Mouse (Mus musculus) thymus, postnatal 14 days (tissue): Measurements from ENCODE around the gene Gm6034.
"Not testable (repeated sequence)": the region's sequence is repeated elsewhere in the genome, so short reads cannot be mapped to it uniquely, and the experiment has no call there.

ENCODE experiments used
- DNase-seq: peaks from one replicate; pipeline ENCODE4 v3.0.0; 2021

The Gm6034 gene

DNA sequence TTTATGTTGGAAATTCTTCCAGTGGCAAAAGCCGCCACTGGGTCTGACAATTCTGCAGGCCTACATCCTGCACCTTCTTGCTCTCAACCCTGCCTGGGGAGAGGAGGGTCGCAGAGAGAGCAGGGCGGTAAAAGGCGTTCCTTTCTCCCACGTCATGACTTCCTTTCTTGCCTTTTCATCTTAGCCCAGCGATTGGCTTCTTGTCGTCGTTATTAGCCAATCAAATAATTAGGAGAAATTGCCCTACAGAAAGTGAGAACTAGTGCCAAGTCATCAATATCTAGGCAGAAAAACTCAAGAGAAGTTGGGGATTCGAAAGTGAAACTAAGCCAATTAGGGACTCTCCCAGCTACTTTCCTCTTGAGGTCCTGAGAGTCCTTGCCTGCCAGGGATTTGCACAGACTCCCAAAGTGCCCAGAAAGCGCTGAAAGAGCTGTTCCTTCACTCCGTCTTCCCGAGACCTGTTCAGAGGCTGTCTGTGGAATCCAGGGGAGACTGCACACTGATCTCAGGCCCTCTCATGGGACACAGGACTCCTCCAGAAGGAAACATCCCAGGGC is at the start of gene Gm6034, which contains the start of gene H2-T22:
Gm6034 (plus strand) TSS at position 352 of the 560 bp plus-strand sequence.
H2-T22 (minus strand) TSS at position 138 of the 560 bp plus-strand sequence.
- DNase-seq, result peak; percentile 85

DNA sequence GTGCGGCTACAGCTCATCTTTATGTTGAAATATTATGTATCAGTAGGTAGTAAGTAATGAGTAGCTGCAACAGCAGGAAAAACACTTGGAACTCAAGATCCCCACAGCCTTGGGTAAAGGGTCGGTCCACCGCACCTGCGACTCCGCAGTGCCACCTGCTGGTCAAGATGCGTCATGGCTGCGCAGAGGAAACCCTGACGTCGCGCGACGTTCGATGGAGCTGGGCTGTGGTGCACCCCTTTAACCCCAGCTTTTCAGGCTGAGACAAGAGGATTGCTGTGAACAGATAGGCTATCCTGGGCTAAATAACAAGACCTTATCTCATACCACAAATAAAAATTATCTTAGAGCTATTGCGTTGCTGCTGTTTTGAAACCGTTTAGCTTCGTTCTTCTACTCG is 49.1 kb upstream of the Gm6034 start:
- DNase-seq, result peak; percentile 86

DNA sequence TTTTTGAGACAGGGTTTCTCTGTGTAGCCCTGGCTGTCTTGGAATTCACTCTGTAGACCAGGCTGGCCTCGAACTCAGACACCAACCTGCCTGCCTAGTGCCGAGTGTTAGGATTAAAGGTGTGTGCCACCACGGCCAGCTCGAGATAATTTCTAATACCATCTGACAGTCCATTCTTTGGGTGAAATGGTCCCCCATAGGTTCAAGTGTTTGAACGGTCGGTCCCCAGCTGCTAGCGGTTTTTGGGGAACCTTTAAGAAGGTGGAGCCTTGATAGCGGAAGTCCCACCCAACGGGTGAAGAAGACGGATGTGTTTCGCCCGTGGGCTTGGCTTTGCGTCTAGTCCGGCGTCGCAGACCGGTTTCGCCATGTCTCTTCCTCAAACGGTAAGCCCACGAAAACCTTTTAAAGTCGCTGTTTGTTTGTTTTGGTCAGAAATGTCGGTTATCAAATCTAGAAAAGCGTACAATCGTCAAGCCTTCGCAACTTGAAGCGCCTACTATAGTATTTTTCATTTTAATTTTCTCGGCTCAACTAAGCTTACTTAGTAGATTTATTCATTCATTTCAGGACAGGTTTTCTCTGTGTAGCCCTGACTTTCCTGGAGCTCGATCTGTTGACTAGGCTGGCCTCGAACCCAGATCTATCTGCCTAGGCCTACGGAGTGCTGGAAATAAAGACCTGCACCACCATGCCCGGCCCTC is 48.4 kb upstream of the Gm6034 start:
- DNase-seq, result peak; percentile 83

DNA sequence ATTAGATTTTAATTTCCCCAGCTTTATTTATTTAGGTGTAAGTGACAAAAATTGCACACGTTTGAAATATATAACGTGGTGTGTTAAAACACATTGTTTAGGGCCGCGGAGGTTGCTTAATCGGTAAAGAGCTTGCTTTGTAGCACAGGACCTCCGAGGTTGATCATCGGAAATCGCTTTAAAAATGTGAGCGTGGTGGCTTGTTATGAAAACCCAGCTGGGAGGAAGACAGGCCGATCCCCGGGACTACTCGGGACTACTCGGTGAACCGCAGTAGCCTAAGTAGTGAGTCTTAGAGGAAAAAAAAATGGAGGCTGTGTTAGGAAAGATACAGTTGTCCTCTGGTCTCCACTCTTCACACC is 47.9 kb upstream of the Gm6034 start:
- DNase-seq, result peak; percentile 26

DNA sequence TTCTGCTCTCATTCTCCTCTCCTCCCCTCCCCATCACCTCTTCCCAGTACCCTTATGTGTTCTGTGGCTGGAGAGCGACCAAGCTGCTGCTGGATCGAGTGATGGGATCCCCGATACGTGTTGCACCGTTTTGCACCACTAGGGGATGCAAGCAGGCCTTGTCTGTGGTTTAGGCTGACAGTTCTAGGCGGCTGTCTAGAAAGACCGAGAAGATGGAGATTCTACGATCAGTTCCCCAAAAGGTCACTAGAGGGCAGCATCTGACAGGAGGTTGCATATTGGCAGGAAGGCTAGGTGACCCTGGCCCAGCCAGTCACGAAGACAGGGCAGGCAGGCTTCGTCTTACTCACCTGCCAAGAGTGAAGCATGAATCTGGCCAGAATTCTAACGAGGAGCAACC is 45.8 kb upstream of the Gm6034 start:
- peak; percentile 99 for DNase-seq

DNA sequence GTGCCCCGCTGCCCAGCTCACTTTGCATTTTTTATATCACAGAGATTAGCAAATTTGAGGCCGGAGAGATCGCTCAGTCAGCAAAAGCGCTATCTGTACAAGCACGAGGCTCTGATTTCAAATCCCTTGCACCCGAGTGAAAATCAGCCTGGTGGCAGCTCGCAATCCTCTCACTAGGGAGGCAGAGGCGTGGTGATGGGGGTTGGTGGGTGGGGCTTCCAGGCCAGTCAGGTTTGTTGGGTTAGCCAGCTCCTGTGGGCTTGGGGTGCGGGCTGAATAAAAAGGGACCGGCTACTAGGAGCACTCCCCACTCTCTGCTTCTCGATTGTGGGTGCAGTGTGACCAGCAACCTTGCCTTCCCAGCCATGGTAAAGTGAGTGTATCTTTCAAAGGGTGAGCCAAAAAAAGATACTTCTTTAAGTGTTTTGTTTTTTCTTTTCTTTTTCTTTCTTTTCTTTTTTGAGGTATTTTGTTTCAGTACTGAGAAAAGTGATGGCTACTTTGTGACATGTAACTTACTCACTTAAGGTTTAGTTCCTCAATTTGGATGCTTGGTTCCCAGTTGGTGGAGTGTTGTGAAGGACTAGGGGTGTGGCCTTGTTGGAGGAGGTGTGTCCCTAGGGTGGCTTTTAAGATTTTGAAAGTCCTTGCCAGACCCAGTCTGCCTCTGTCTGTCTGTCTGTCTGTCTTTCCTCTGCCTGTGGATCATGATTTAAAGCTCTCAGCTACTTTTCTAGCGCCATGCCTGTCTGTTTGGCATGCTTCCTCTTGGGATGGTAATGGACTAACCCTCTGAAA is 44.8 kb upstream of the Gm6034 start:
- DNase-seq, result peak; percentile 67

DNA sequence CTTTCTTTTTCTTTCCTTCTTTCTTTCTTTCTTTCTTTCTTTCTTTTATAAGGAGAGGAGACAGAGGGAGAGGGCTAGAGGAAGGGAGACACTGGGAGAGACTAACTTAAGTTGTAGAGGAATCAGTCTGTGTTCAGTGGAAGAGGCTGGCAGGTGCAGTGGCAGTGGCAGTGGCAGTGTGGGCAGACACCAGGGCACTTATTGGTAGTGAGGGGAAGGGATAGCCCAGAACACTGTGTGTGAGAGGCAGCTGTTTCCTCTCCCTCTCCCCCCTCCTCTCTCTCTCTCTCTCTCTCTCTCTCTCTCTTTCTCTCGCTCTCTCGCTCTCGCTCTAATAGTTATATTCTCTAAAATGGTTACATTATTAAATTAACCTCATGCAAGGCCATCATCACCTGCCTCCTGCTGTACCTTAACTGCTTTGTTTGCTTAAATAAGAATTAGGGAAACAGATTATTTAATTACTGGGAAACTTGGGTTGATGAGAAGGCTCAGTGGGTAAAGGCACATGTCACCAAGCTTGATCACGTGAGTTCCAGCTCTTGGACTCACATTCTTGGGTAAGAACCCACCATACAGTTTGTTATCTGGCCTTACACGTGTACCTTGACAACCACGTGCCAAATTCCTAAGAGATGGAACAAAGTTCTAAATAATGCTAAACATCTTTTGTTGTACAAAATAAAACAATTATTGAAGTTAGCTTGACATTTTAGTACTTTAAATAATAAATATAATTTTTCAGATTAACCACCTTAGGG is 44.0 kb upstream of the Gm6034 start:
- peak; percentile 52 for DNase-seq

DNA sequence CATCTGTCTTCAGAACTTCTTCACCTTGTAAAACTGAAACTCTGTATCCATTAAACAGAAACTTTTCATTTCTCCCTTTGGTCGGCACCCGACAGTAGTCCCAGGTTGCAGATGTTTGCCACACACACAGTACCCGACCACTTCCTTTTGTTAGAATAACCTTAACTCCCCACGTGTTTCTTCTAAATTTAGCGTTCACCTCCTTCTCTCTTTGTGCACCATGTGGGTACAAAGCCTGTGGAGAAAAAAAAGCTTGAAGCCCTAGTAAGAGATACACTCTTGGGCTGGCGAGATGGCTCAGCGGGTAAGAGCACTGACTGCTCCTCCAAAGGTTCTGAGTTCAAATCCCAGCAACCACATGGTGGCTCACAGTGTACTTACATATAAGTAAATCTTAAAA is 43.4 kb upstream of the Gm6034 start:
- peak; percentile 88 for DNase-seq

DNA sequence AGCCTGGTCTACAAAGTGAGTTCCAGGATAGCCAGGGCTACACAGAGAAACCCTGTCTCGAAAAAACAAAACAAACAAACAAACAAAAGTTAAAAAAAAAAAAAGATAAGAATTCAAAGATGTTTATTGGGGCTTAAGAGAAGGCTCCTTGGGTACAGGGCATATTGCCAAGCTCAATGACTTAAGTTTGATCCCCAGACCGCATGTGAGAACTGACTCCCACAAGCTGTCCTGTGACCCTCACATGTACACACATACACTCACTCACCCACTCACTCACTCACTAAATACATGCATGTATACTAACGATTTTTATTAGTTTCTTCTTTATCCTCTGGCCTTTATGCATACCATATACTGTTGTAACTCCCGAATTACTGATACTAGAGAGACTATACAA is 42.4 kb upstream of the Gm6034 start:
- no peak for DNase-seq

DNA sequence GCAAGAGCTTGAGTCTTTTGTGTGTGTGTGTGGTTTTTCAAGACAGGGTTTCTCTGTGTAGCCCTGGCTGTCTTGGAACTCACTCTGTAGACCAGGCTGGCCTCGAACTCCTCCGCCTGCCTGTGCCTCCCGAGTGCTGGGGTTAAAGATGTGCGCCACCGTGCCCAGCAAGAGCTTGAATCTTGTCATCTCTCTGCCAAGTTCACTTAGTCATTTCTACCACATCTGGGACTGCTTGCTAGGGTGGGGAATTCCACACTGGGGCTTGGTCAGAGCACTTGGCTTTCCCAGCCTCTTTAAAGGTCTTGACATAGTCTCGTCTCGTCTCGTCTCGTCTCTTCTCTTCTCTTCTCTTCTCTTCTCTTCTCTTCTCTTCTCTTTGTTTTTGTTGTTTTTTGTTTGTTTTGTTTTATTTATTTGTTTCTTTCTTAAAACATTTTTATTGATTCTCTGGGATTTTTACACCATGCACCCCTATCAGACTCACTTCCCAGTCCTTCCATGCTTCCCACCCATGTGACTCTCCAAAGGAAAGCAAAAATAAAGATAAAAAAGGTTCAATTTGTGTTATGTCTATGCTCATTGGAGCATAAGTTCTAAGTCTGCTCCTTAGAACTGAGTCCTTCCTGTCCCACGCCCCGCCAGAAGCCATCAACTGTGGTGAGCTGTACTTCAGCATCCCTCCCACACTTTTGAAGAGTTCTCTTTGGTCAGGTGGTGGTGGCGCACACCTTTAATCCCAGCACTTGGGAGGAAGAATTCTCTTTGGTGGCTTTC is 41.5 kb upstream of the Gm6034 start:
- peak; percentile 58 for DNase-seq

DNA sequence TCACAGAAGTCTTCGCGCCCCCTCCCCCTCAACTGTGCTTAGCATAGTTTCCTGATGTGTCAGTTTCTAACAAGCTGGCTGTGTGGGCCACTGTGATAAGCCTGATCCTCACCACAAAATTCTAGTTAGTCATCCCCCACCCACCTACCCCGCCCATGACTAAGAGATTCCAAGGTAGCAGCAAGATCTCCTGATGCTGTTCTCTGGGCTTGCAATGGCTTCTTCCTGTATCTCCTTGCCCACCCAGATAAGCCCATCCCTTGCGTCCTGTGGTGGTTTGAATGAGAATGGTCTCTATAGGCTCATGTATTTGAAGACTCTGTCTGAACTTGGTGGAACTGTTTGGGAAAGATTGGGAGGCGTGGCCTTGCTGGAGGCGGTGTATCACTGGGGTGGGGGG is 40.8 kb upstream of the Gm6034 start:
- DNase-seq, result no peak

DNA sequence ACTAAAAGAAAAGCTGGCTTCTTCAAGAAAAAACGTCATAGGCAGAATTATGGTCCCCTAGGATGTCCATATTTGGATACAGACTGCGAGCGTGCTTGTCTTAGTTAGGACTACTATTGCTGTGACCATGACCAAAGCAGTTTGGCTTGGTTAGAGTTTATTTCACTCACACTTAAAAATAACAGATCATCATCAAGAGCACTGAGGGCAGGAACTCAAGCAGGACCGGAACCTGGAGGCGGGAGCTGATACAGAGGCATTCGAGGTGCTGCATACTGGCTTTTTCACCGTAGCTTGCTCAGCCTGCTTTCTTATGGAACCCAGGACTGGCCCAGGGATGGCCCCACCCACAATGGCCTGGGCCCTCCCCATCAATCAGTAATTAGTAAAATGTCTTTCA is 39.4 kb upstream of the Gm6034 start:
- DNase-seq, result no peak

DNA sequence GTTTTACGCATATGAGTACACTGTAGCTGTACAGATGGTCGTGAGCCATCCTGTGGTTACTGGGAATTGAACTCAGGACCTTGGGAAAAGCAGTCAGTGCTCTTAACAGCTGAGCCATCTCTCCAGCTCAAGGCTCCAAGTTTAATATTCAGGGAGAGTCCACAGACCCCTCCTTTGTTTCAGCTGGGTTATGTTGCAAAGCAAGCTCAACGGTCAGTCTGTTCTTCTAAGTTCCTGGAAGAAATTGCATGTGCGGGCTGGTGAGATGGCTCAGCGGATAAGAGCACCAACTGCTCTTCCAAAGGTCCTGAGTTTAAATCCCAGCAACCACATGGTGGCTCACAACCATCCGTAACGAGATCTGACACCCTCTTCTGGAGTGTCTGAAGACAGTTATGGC is 38.4 kb upstream of the Gm6034 start:
- not testable (repeated sequence) for DNase-seq

DNA sequence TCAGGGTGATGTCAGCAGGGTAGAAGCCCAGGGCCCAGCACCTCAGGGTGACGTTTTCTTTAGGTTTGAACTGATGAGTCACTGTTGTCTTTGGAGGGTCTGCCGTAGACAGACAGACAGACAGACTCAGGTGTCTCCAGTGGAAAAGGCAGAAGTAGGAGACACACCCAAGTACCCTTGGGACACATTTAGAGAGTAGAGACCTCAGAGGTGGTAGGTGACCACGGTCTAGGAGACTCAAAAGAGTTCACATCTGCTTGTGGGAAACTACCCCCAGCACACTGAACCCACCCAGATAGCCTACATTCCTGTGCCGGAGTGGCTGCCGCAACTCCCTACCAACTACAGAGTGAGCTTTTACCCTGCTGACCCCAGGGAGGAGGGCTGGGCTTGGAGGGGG is 27.8 kb upstream of the Gm6034 start:
- no peak for DNase-seq

DNA sequence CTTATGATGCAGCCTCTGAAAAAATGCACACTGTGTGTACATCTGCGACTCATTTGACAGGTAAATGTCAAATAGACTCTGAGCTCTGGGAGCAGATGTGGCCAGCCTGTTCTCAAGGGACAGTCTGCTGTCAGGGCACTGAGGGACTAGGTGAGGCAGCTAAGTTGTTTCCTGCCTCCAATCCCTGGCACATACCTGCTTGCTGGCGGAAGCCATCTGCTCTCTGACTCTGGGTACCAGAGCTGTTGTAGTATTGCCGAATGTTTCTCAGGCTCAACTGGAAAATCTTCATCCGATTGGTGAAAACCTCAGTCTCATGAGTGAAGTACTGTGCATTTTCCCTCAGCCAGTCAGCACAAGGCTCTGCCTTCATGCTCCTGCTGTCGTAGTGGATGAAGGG is 25.7 kb upstream of the Gm6034 start:
- DNase-seq, result no peak

DNA sequence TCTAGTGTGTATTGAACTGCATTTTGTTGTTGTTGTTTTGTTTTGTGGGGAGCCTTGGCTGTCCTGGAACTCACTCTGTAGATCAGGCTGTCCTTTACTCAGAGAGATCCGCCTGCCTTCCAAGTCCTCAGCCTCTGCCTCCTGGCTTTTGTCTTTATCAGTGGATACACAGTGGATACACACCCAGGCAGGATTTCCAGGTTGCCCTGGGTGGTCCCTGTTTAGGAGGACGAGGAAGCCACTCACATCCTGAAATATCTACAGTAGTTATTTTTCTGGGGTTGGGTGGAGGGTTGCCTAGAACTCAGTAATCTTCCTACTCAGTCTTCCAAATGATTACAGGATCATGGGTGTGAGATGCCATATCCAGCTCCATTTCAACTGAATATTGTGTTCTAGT is 23.8 kb upstream of the Gm6034 start:
- no peak for DNase-seq

DNA sequence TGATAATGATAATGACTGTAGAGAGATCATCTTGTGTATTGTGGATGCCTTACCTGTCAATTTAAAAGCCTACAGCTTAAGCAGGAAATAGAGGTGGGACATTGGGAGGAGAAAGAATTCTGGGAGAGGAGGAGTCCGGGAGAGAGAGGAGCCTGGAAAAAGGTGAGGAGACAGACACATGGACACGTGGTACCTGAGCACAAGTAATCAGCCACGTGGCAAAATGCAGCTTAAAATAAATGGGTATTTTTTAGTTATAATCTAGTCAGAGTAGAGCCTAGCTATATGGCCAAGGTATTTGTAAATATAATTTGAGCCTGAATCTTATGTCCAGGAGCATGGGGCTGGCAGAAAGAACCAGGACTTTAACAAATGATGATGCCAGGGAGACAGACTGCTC is 23.2 kb upstream of the Gm6034 start:
- no peak for DNase-seq

DNA sequence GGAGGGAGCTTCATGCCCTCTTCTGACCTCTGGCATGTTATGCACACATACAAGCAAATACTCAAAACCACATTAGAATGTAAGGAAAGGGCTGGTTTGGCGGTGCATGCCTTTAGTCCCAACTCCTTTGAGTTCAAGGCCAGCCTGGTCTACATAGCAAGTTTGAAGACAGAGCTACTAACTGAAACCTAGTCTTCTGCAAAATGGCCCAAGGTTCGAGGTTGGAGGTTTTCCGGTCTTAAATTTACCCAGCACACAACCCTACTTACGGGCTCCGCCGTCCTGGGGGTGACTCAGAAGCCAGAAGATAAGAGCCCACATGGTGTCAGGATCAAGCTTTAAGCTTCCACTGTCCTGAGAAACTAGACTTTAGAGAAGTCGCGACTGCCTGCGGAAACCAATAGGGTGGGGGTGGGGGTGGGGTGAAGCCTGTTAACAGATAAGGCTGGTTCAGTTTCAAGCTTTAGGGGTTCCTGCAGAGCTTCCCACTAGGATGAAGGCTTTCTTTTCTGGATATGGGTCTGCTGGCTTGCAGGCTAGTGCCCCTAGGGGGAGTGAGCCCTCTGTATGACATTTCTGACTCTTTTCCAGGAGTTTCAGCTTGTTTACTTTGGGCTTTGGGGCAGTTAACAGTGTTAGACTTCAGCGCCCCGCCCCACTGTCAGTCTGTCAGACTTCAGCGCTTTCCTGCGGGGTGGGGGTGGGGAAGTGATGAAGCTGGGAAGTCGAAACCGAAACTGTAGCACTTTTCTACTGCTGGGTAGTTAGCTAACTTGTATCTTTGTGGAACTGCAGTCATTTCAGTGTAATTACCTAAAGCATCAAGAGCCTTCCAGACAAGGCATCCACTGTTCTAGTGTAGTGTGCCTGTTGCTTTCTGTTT is 22.3 kb upstream of the Gm6034 start, which contains the start of gene H2-T24:
H2-T24 (minus strand) TSS at position 370 of the 883 bp plus-strand sequence.
- peak; percentile 84 for DNase-seq

DNA sequence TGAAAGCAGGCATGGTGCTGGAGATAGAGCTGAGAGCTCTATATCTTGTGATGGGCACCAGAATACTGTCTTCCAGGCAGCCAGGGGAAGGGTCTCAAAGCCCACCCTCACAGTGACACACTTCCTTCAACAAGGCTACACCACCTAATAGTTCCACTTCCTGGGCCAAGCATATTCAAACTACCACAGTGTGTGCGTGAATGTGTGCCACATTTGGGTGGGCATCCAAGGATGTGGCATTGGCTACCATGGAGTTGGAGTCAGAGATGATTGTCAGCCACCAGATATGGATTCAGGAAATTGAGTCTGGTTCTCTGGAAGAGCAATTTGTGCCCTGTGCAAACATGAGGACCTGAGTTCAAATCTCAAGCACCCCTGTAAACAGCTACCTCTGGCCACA is 21.5 kb upstream of the Gm6034 start:
- no peak for DNase-seq

DNA sequence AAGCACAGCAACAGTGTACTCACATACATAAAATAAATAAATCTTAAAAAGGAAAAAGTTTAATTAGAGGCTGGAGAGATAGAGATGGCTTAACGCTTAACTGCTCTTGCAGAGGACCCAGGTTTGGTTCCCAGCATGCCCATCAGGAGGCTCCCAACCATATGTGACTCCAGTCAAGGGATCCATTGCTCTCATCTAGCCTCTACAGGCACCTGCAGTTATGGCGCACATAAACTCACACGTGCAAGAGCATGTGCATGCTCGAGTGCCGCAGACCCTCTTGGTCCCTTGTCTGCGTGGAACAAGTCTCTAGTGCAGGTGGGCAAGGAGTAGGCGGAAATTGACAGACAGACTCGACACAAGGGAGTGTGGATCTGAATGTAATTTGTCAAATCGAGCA is 20.7 kb upstream of the Gm6034 start:
- DNase-seq, result no peak

DNA sequence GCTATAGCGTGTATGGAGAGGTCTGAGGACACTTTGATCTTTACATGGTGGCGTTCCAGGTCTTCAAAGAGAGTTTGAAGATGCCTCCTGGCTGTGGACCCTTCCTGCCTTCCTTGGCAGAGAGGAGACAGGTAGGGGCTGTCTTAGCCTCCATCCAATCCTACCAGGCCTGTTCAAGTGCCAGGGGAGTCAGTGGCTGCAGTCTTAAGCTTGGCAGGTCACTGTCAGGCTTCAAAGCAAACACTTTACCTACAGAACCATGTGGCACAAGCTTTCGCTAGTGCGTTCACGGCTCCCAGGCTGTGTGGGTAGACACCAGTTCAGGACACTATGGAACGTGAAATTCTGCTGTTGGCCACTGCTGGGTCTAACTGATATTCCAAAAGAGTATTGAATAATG is 19.8 kb upstream of the Gm6034 start:
- no peak for DNase-seq
